Mouse (Mus musculus) MN1 (cell line): Measurements from ENCODE around the gene Thpo.
A peak's percentile ranks its signal among the peaks of the same experiment; 100 is the strongest.

Source experiments
- DNase-seq: peaks from one replicate; pipeline ENCODE4 v3.0.0-alpha.2; 2016; ENCODE audit warnings: low spot score

Thpo gene

GRCm38 (mm10) chr16:20703699-20704400 is 30.5 kb downstream of the Thpo start:
- DNase-seq: no peak

- no peak for DNase-seq
Measured at GRCm38 (mm10) chr16:20703071-20703470, 31.2 kb downstream of the Thpo start.

- DNase-seq: peak; percentile 64
Measured at GRCm38 (mm10) chr16:20702522-20702893, 31.8 kb downstream of the Thpo start.

GRCm38 (mm10) chr16:20701729-20702521 is 32.4 kb downstream of the Thpo start:
- DNase-seq: no peak

- no peak for DNase-seq
Measured at GRCm38 (mm10) chr16:20701316-20701715, 33.0 kb downstream of the Thpo start.

GRCm38 (mm10) chr16:20700036-20700435 is 34.3 kb downstream of the Thpo start:
- no peak for DNase-seq

GRCm38 (mm10) chr16:20699266-20699665 is 35.0 kb downstream of the Thpo start:
- no peak for DNase-seq

- peak; percentile 95 for DNase-seq
Measured at GRCm38 (mm10) chr16:20695622-20696323, 38.5 kb downstream of the Thpo start.

- peak; percentile 33 for DNase-seq
Measured at GRCm38 (mm10) chr16:20694781-20695180, 39.5 kb downstream of the Thpo start.

- DNase-seq: peak; percentile 89
Measured at GRCm38 (mm10) chr16:20693111-20693701, 41.1 kb downstream of the Thpo start, which contains the start of gene Fam131a. Gene Fam131a (plus strand): TSS chr16:20693241.

GRCm38 (mm10) chr16:20692241-20692965 is 41.9 kb downstream of the Thpo start:
- DNase-seq: peak; percentile 36

- no peak for DNase-seq
Measured at GRCm38 (mm10) chr16:20691617-20692016, 42.7 kb downstream of the Thpo start.

- DNase-seq: no peak
Measured at GRCm38 (mm10) chr16:20690774-20691173, 43.5 kb downstream of the Thpo start.

- peak; percentile 95 for DNase-seq
Measured at GRCm38 (mm10) chr16:20677974-20678675, 56.2 kb downstream of the Thpo start.

- DNase-seq: peak; percentile 30
Measured at GRCm38 (mm10) chr16:20677380-20677779, 56.9 kb downstream of the Thpo start.

- DNase-seq: peak; percentile 44
Measured at GRCm38 (mm10) chr16:20676702-20677101, 57.6 kb downstream of the Thpo start.

GRCm38 (mm10) chr16:20675213-20675612 is 59.1 kb downstream of the Thpo start:
- no peak for DNase-seq
